Mouse (Mus musculus) spleen, adult 2 months (tissue): ENCODE results near the gene Plpp2. TPM values are rescaled to one million over a fixed set of nuclear protein-coding genes. Genes with fewer than 3 reads are reported as not detected.

Source experiments
- DNase-seq, 2 experiments: peaks; one replicate each; pipeline versions ENCODE4 v3.0.0 to v3.0.0-alpha.2; 2012 to 2021; ENCODE audit warnings: low spot score in 2 of 2, low read depth in 1 of 2
- H3K27ac ChIP-seq: fragments of 200-500 bp; 2 replicates; pipeline ENCODE4 v1.5.1; 2012; ENCODE audit warnings: low read length, inconsistent platforms; ENCODE audit not compliant: insufficient read depth
- H3K27me3 ChIP-seq: fragments of 200-500 bp; 2 replicates; pipeline ENCODE4 v1.6.1; 2012; ENCODE audit warnings: mild to moderate bottlenecking, moderate library complexity, low read length, inconsistent platforms; ENCODE audit not compliant: control insufficient read depth, insufficient read depth
- H3K36me3 ChIP-seq: fragments of 200-500 bp; 2 replicates; pipeline ENCODE4 v1.6.1; 2012; ENCODE audit warnings: mild to moderate bottlenecking, low read length, inconsistent platforms; ENCODE audit not compliant: control insufficient read depth, insufficient read depth
- H3K4me1 ChIP-seq: fragments of 200-500 bp; 2 replicates; pipeline ENCODE4 v1.6.1; 2011; ENCODE audit warnings: inconsistent platforms; ENCODE audit not compliant: control insufficient read depth, insufficient read depth, insufficient read length
- H3K4me3 ChIP-seq: fragments of 200-500 bp; 2 replicates; pipeline ENCODE4 v1.5.1; 2011; ENCODE audit warnings: mild to moderate bottlenecking, inconsistent platforms; ENCODE audit not compliant: insufficient read depth, insufficient read length; ENCODE audit errors: extremely low read depth
- CTCF ChIP-seq: fragments of 200-500 bp; IDR thresholded peaks from 2 replicates; pipeline ENCODE4 v1.5.1; 2011; ENCODE audit warnings: mild to moderate bottlenecking, inconsistent platforms; ENCODE audit not compliant: insufficient read depth, insufficient read length, insufficient replicate concordance; ENCODE audit errors: extremely low read depth
- POLR2A ChIP-seq: fragments of 200-500 bp; IDR thresholded peaks from 2 replicates; pipeline ENCODE4 v1.6.1; 2011; ENCODE audit warnings: low read depth, low read length, inconsistent platforms
- WGBS: fragments of 180-500 bp; shearing (Covaris S2); methylation state at CpG from one replicate; pipeline ENCODE4 v1.1.7; 2018; 5-methylcytosine and 5-hydroxymethylcytosine counted together
- polyA plus RNA-seq: library from polyadenylated mRNA; depleted of rRNA; stranded (reverse); fragments of >200 nt; gene quantifications from 2 replicates; pipeline ENCODE4 v1.2.3, GENCODE M21; 2012

Plpp2 gene
- polyA plus RNA-seq, 1 experiment: 6.7 TPM

GRCm38 (mm10) chr10:79557496-79557895 lies 23.9 kb upstream of the Plpp2 start:
- no peak overlapping the region for H3K27ac ChIP-seq
- H3K4me1 ChIP-seq: peaks cover 11% of the 10 kb centered on the region; the same call in 1 of the 2 replicates
- WGBS: 92% methylated on average over 5 of the region's 5 CpGs
- no peaks in the 10 kb centered on the region for H3K27me3 ChIP-seq
- no peak overlapping the region for H3K4me3 ChIP-seq
- DNase-seq: no peak
- H3K36me3 ChIP-seq: no peaks in the 10 kb centered on the region
- TF ChIP-seq CTCF: no peak
- TF ChIP-seq POLR2A: no peak

GRCm38 (mm10) chr10:79556951-79557350 lies 23.4 kb upstream of the Plpp2 start:
- peaks cover 11% of the 10 kb centered on the region; the same call in 1 of the 2 replicates for H3K4me1 ChIP-seq
- WGBS: 88% methylated on average over 5 of the region's 5 CpGs
- TF ChIP-seq CTCF (no peak), POLR2A (no peak)
- no peaks in the 10 kb centered on the region for H3K36me3 ChIP-seq
- no peaks in the 10 kb centered on the region for H3K27me3 ChIP-seq
- H3K27ac ChIP-seq: no peak overlapping the region
- DNase-seq: no peak
- no peak overlapping the region for H3K4me3 ChIP-seq

- 31% methylated on average over 7 of the region's 7 CpGs for WGBS
- Histone ChIP-seq H3K4me3 (peak overlapping the region; percentile 92), H3K27me3 (no peaks in the 10 kb centered on the region), H3K4me1 (peaks cover 11% of the 10 kb centered on the region; the same call in 1 of the 2 replicates), H3K27ac (no peak overlapping the region), H3K36me3 (no peaks in the 10 kb centered on the region)
- no peak for DNase-seq
- no peak for TF ChIP-seq CTCF
- no peak for TF ChIP-seq POLR2A
Observed at GRCm38 (mm10) chr10:79555238-79555724, 21.7 kb upstream of the Plpp2 start.

- no peaks in the 10 kb centered on the region for H3K27me3 ChIP-seq
- H3K27ac ChIP-seq: peak within 1 kb of the TSS; percentile 49; the same call in 1 of the 2 replicates
- peak within 1 kb of the TSS; percentile 92 for H3K4me3 ChIP-seq
- peaks cover 3% of the 10 kb centered on the region; the same call in 1 of the 2 replicates for H3K36me3 ChIP-seq
- TF ChIP-seq POLR2A (no peak; the same call in 1 of the 2 replicates), CTCF (no peak)
- H3K4me1 ChIP-seq: peaks cover 11% of the 10 kb centered on the region; the same call in 1 of the 2 replicates
- DNase-seq: peak; percentile 38 to 74
- WGBS: 1% methylated on average over 100 of the region's 108 CpGs
Observed at GRCm38 (mm10) chr10:79554330-79555237, 21.0 kb upstream of the Plpp2 start, which contains the start of gene Mier2. Mier2 (minus strand) TSS chr10:79555199.

GRCm38 (mm10) chr10:79553691-79554090 lies 20.1 kb upstream of the Plpp2 start:
- peaks cover 9% of the 10 kb centered on the region for H3K36me3 ChIP-seq
- DNase-seq: no peak
- peak overlapping the region; percentile 92; the same call in 1 of the 2 replicates for H3K4me3 ChIP-seq
- 71% methylated on average over 10 of the region's 10 CpGs for WGBS
- TF ChIP-seq CTCF (no peak), POLR2A (no peak)
- H3K27ac ChIP-seq: no peak overlapping the region
- no peaks in the 10 kb centered on the region for H3K27me3 ChIP-seq
- peaks cover 11% of the 10 kb centered on the region; the same call in 1 of the 2 replicates for H3K4me1 ChIP-seq

GRCm38 (mm10) chr10:79553176-79553575 lies 19.6 kb upstream of the Plpp2 start:
- Histone ChIP-seq H3K27ac (no peak overlapping the region), H3K4me3 (no peak overlapping the region), H3K27me3 (no peaks in the 10 kb centered on the region), H3K4me1 (peaks cover 11% of the 10 kb centered on the region; the same call in 1 of the 2 replicates), H3K36me3 (peaks cover 11% of the 10 kb centered on the region)
- no peak for DNase-seq
- TF ChIP-seq POLR2A (no peak), CTCF (no peak)
- WGBS: 88% methylated on average over 6 of the region's 6 CpGs
